Mouse (Mus musculus) embryonic facial prominence, embryonic 11.5 days (tissue): ENCODE measurements around the gene Mroh2a. TPM values are rescaled to one million over a fixed set of nuclear protein-coding genes. Genes with fewer than 3 reads are reported as not detected.

Experiments
- ATAC-seq: fragments of 200-750 bp; cut with Nextera tagmentation; replicated peaks from 2 replicates; pipeline ENCODE4 v1.8.0; 2017; ENCODE audit warnings: low read depth; ENCODE audit not compliant: insufficient number of reproducible peaks, low FRiP score, low TSS enrichment
- DNase-seq: peaks from one replicate; pipeline ENCODE4 v3.0.0-alpha.2; 2015; ENCODE audit warnings: low spot score
- H3K27ac ChIP-seq: fragments of 300-500 bp; sonication (generic); replicated peaks from 2 replicates; pipeline ENCODE4 v1.5.1; 2014; ENCODE audit warnings: mild to moderate bottlenecking, low read depth, low read length, control low read depth
- H3K27me3 ChIP-seq: fragments of 300-500 bp; sonication (generic); 2 replicates; pipeline ENCODE4 v1.6.1; 2014; ENCODE audit warnings: mild to moderate bottlenecking, low read length, moderate library complexity, mixed read lengths; ENCODE audit not compliant: control insufficient read depth, insufficient read depth
- H3K36me3 ChIP-seq: fragments of 300-500 bp; sonication (generic); replicated peaks from 2 replicates; pipeline ENCODE4 v1.6.1; 2014; ENCODE audit warnings: low read depth, mild to moderate bottlenecking, low read length, moderate library complexity, mixed read lengths; ENCODE audit not compliant: control insufficient read depth, insufficient read depth
- H3K4me1 ChIP-seq: fragments of 300-500 bp; sonication (generic); 2 replicates; pipeline ENCODE4 v1.6.1; 2014; ENCODE audit warnings: low read length, mixed read lengths; ENCODE audit not compliant: control insufficient read depth, insufficient read depth
- H3K4me2 ChIP-seq: fragments of 300-500 bp; sonication (generic); 2 replicates; pipeline ENCODE4 v1.6.1; 2014; ENCODE audit warnings: low read depth, mild to moderate bottlenecking, control low read depth, low read length, moderate library complexity
- H3K4me3 ChIP-seq: fragments of 300-500 bp; sonication (generic); 2 replicates; pipeline ENCODE4 v1.5.1; 2014; ENCODE audit warnings: low read depth, low read length, control low read depth
- H3K9ac ChIP-seq: fragments of 300-500 bp; sonication (generic); replicated peaks from 2 replicates; pipeline ENCODE4 v1.6.1; 2014; ENCODE audit warnings: mild to moderate bottlenecking, control low read depth, low read length
- H3K9me3 ChIP-seq: fragments of 300-500 bp; sonication (generic); replicated peaks from 2 replicates; pipeline ENCODE4 v1.6.1; 2016; ENCODE audit warnings: mild to moderate bottlenecking, low read length, inconsistent platforms, mixed read lengths; ENCODE audit not compliant: control insufficient read depth
- WGBS: fragments of 180-500 bp; shearing (Covaris S2); extraction: QIAGEN DNeasy Blood & Tissue Kit; methylation state at CpG from one replicate; pipeline ENCODE4 v1.1.7; 2014; 5-methylcytosine and 5-hydroxymethylcytosine counted together
- polyA plus RNA-seq: library from polyadenylated mRNA; unstranded; fragments of >200 nt; fragmentation: Nextera tagmentation; extraction: Ambion mirVana; gene quantifications from 2 replicates; pipeline ENCODE4 v1.2.1, GENCODE M21; 2014

Gene Mroh2a
- polyA plus RNA-seq, 1 experiment from 2014 or later = 1.00 TPM

GRCm38 (mm10) chr1:88258881-88259642, 32.3 kb downstream of the Mroh2a start:
- H3K27ac ChIP-seq = no peak overlapping the region
- peaks cover 44% of the 10 kb centered on the region for H3K36me3 ChIP-seq
- no peak overlapping the region for H3K4me2 ChIP-seq
- H3K27me3 ChIP-seq = no peaks in the 10 kb centered on the region
- peaks cover 52% of the 10 kb centered on the region for H3K9me3 ChIP-seq
- H3K9ac ChIP-seq = no peak overlapping the region
- ATAC-seq (0 out of 2 replicates have a peak, but pooled peaks have one; percentile 2), DNase-seq (no peak)
- no peak overlapping the region for H3K4me3 ChIP-seq
- WGBS = 81% methylated on average over 8 of the region's 8 CpGs
- no peaks in the 10 kb centered on the region for H3K4me1 ChIP-seq

DNA sequence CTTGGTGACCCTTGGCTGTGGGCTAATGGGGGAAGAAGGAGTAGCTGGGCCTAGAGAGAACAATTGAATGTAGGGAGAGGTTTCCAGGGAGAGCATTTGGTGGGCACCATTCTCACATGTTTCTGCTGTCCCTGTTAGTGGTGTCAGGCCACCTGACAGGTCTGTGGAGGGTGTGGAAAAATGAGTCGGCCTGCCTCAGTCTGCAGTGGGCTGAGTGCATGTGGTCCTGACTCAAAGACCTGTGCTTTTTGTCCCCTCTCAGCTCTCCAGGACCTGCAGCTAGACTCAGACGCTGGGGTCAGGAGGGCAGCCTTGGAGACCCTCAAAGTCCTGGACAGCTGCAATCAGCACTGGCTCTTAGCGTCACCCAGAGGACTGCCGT, 32.8 kb downstream of the Mroh2a start:
- Histone ChIP-seq H3K27me3 (no peaks in the 10 kb centered on the region), H3K9ac (no peak overlapping the region), H3K4me2 (no peak overlapping the region), H3K4me1 (no peaks in the 10 kb centered on the region), H3K9me3 (peaks cover 46% of the 10 kb centered on the region), H3K27ac (no peak overlapping the region), H3K36me3 (peaks cover 49% of the 10 kb centered on the region), H3K4me3 (no peak overlapping the region)
- 77% methylated on average over 4 of the region's 4 CpGs for WGBS
- ATAC-seq (0 out of 2 replicates have a peak, but pooled peaks have one; percentile 1), DNase-seq (no peak)

DNA sequence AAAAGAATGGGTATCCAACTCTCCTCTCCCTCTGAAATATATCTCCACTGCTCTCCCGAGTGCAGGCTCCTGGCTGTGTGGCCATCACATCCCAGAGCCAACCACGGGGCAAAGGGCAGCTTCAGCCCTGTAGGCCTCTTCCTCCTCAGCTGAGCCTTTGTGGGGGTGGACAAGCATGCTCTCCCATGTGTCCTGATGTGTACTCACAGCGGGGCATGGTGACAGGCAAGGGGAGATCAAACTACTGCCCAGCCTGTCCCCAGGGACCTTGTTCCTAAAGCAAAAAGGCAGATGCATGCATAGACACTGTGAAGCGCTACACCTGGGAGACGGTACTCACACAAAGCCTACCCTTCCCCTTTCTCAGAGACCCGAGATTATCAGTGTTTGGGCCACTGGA, 33.3 kb downstream of the Mroh2a start:
- ATAC-seq = peak; percentile 1; the same call in 1 of the 2 replicates
- WGBS = 79% methylated on average over 6 of the region's 6 CpGs
- Histone ChIP-seq H3K36me3 (peaks cover 54% of the 10 kb centered on the region), H3K4me2 (no peak overlapping the region), H3K9ac (no peak overlapping the region), H3K4me3 (no peak overlapping the region), H3K4me1 (no peaks in the 10 kb centered on the region), H3K9me3 (peaks cover 42% of the 10 kb centered on the region), H3K27me3 (no peaks in the 10 kb centered on the region), H3K27ac (no peak overlapping the region)
- DNase-seq = no peak

DNA sequence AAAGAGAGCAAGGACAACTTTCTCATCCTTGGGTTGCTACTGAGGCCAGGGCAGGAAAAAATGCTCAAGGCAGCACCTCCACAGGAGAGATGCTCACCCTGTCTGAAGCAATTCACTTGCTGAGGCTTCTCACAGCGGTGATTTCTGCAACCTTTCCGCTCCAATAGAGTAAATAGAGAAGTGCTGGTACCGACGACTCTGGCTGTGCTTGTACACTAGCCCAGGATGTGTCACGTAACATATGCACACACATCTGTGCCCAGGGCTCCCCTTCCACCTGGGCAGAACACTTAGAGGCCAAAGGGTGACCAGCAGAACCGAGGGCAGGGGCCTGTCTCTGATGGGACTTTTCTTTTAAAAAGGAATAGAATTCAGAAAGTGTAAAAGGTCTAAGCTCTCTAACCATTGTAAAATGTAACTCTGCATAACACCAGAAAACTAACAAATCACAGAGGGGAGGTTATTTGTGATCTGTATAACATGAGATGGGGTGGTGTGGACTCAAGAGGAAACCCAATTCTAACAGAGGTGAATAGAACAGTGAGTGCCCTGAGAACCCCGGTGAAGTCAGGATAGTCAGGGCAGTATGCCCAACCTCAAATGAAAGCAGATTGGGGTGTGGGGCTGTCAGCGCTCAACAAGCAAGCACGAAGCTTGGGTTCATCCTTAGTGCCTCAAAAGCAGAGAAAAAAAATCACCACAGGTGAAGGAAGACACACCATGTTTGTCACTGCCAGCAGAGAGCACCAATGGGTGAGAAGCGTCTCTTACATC, 34.0 kb downstream of the Mroh2a start:
- Histone ChIP-seq H3K4me2 (no peak overlapping the region), H3K9ac (no peak overlapping the region), H3K4me3 (no peak overlapping the region), H3K9me3 (peaks cover 35% of the 10 kb centered on the region), H3K36me3 (peaks cover 61% of the 10 kb centered on the region), H3K27ac (no peak overlapping the region), H3K4me1 (no peaks in the 10 kb centered on the region), H3K27me3 (no peaks in the 10 kb centered on the region)
- 83% methylated on average over 10 of the region's 10 CpGs for WGBS
- ATAC-seq (no peak), DNase-seq (no peak)

DNA sequence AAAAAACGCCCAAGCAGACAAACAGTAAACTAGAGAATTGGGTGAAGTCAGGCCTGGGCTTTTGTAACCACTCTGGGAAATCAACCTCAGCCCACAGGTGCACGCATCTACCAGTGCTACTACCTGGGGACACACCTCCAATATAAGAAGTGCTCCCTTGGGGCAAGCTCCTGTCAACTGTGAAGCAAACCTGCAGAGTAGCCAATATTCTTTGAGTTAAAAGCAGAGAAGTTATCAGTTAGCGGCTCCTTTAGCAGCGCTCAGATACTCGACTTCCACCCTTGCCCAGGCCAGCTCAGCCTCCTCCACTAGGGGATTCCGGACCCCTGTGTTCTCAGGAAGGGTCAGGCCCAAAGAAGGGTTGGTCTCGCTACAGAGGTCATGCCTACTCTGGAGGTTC, 34.9 kb downstream of the Mroh2a start:
- no peaks in the 10 kb centered on the region for H3K4me1 ChIP-seq
- no peak for DNase-seq
- no peaks in the 10 kb centered on the region for H3K27me3 ChIP-seq
- peaks cover 26% of the 10 kb centered on the region for H3K9me3 ChIP-seq
- peaks cover 70% of the 10 kb centered on the region for H3K36me3 ChIP-seq
- H3K4me2 ChIP-seq = no peak overlapping the region
- H3K27ac ChIP-seq = no peak overlapping the region
- H3K9ac ChIP-seq = no peak overlapping the region
- 88% methylated on average over 7 of the region's 7 CpGs for WGBS
- no peak overlapping the region for H3K4me3 ChIP-seq
- no peak for ATAC-seq

- H3K36me3 ChIP-seq = peaks cover 76% of the 10 kb centered on the region
- no peak overlapping the region for H3K4me2 ChIP-seq
- 90% methylated on average over 4 of the region's 4 CpGs for WGBS
- no peak overlapping the region for H3K9ac ChIP-seq
- peaks cover 21% of the 10 kb centered on the region for H3K9me3 ChIP-seq
- H3K4me1 ChIP-seq = no peaks in the 10 kb centered on the region
- H3K27ac ChIP-seq = no peak overlapping the region
- no peaks in the 10 kb centered on the region for H3K27me3 ChIP-seq
- ATAC-seq (no peak), DNase-seq (no peak)
- H3K4me3 ChIP-seq = no peak overlapping the region
These were observed 35.5 kb downstream of the Mroh2a start for GRCm38 (mm10) chr1:88262255-88262654.

DNA sequence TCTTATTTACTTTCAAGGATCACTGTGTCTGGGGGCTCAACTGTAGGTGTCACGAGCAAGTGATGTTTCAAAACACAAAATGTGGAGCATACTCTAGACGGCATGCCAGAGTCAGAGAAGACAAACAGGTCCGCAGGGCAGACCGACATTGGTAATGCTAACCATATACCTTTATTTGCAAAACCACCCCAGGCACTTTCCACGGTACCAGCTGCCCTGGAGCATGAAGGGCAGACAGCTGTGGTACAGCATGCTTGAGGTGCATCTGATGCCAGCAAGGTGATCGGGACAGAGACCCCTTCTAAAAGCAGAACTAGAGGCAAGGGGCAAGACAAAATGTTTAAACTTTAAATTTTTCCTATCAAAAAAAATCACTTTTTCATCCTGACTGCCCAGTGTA, 36.2 kb downstream of the Mroh2a start:
- WGBS = 75% methylated on average over 6 of the region's 6 CpGs
- H3K9me3 ChIP-seq = peaks cover 16% of the 10 kb centered on the region
- H3K9ac ChIP-seq = no peak overlapping the region
- ATAC-seq = no peak
- no peak overlapping the region for H3K4me2 ChIP-seq
- no peak overlapping the region for H3K4me3 ChIP-seq
- no peak for DNase-seq
- no peak overlapping the region for H3K27ac ChIP-seq
- H3K36me3 ChIP-seq = peaks cover 83% of the 10 kb centered on the region
- no peaks in the 10 kb centered on the region for H3K4me1 ChIP-seq
- no peaks in the 10 kb centered on the region for H3K27me3 ChIP-seq

- Histone ChIP-seq H3K4me2 (no peak overlapping the region), H3K36me3 (peaks cover 91% of the 10 kb centered on the region), H3K4me3 (no peak overlapping the region), H3K4me1 (no peaks in the 10 kb centered on the region), H3K9me3 (peaks cover 9% of the 10 kb centered on the region), H3K27ac (no peak overlapping the region), H3K9ac (no peak overlapping the region), H3K27me3 (no peaks in the 10 kb centered on the region)
- 89% methylated on average over 5 of the region's 5 CpGs for WGBS
- ATAC-seq (no peak), DNase-seq (no peak)
These were observed 37.0 kb downstream of the Mroh2a start for GRCm38 (mm10) chr1:88263778-88264177.
